Mouse (Mus musculus): ENCODE measurements around the gene Setd4.

- no peak for TF ChIP-seq USF1 (IDR thresholded peaks at IDR 0.05; ENCODE audit: low read depth, low read length)
- TF ChIP-seq ELF1 (IDR thresholded peaks at IDR 0.05; ENCODE audit: low read depth, low read length) = no peak
- no peak for TF ChIP-seq EP300 (IDR thresholded peaks at IDR 0.05; ENCODE audit: low read length)
- no peak for TF ChIP-seq CTCF (conservative IDR thresholded peaks at IDR 0.05 in 1 of 2, IDR thresholded peaks at IDR 0.05 in 1 of 2; ENCODE audit: low read depth in 2 of 2, low read length in 2 of 2)
- no peak for TF ChIP-seq POLR2A (IDR thresholded peaks at IDR 0.05; ENCODE audit: low read depth, low read length)
- TF ChIP-seq POLR2AphosphoS2 (IDR thresholded peaks at IDR 0.05; ENCODE audit: low read depth, low read length) = no peak
- no peak for TF ChIP-seq NRF1 (IDR thresholded peaks at IDR 0.05; ENCODE audit: low read depth, low read length)
- no peak for TF ChIP-seq RCOR1 (conservative IDR thresholded peaks at IDR 0.05; ENCODE audit: low read depth, low read length)
- TF ChIP-seq USF2 (conservative IDR thresholded peaks at IDR 0.05; ENCODE audit: low read depth, low read length) = no peak
- no peak for TF ChIP-seq NELFE (IDR thresholded peaks at IDR 0.05; ENCODE audit: low read depth, low read length)
- TF ChIP-seq ZNF384 (IDR thresholded peaks at IDR 0.05; ENCODE audit: low read depth, low read length) = no peak
- no peak for TF ChIP-seq SIN3A (IDR thresholded peaks at IDR 0.05; ENCODE audit: low read length)
These were observed 25.4 kb downstream of the Setd4 start for GRCm38 (mm10) chr16:93578346-93579005.

Data from CH12.LX (cell line).